Mouse (Mus musculus) C2C12 (cell line): Measurements from ENCODE around the gene Mmadhc.

ENCODE experiments used
- CEBPB ChIP-seq: IDR thresholded peaks from one replicate; pipeline ENCODE4 v1.6.1; 2011; ENCODE audit warnings: low read depth, mild to moderate bottlenecking, control low read depth, moderate library complexity
- CTCF ChIP-seq: IDR thresholded peaks from one replicate; pipeline ENCODE4 v1.5.1; 2011; ENCODE audit not compliant: control insufficient read depth, insufficient read depth, insufficient read length
- FOSL1 ChIP-seq: IDR thresholded peaks from one replicate; pipeline ENCODE4 v1.8.0; 2011; ENCODE audit warnings: mild to moderate bottlenecking, low read length; ENCODE audit not compliant: poor library complexity, insufficient read depth, severe bottlenecking
- MAX ChIP-seq: IDR thresholded peaks from one replicate; pipeline ENCODE4 v1.6.1; 2011; ENCODE audit warnings: mild to moderate bottlenecking, control low read depth
- MYOD1 ChIP-seq: IDR thresholded peaks from one replicate; pipeline ENCODE4 v1.6.1; 2011; ENCODE audit warnings: low read depth; ENCODE audit not compliant: control insufficient read depth, insufficient read length
- MYOG ChIP-seq: IDR thresholded peaks from one replicate; pipeline ENCODE4 v1.6.1; 2011; ENCODE audit not compliant: control insufficient read depth, insufficient read length; ENCODE audit errors: extremely low read depth
- USF1 ChIP-seq: IDR thresholded peaks from one replicate; pipeline ENCODE4 v1.6.1; 2011; ENCODE audit warnings: low read depth, mild to moderate bottlenecking, control low read depth, moderate library complexity

GRCm38 (mm10) chr2:50265215-50265785 lies 31.3 kb downstream of the Mmadhc start:
- no peak for TF ChIP-seq CTCF
- no peak for TF ChIP-seq MYOD1
- TF ChIP-seq USF1, result no peak
- TF ChIP-seq MAX, result no peak
- no peak for TF ChIP-seq MYOG
- no peak for TF ChIP-seq CEBPB
- TF ChIP-seq FOSL1, result peak; percentile 52
